Mouse (Mus musculus) kidney, embryonic 16.5 days (tissue): ENCODE measurements around the gene Sdc1. TPM values are rescaled to one million over a fixed set of nuclear protein-coding genes. Genes with fewer than 3 reads are reported as not detected.
A peak's percentile ranks its signal among the peaks of the same experiment; 100 is the strongest.

Experiments
- ATAC-seq: fragments of 200-750 bp; cut with Nextera tagmentation; 2 replicates; pipeline ENCODE4 v1.8.0; 2017; ENCODE audit warnings: moderate TSS enrichment; ENCODE audit not compliant: low FRiP score, low TSS enrichment
- H3K27ac ChIP-seq: fragments of 300-500 bp; sonication (generic); 2 replicates; pipeline ENCODE4 v1.5.1; 2014; ENCODE audit warnings: low read length
- H3K27me3 ChIP-seq: fragments of 300-500 bp; sonication (generic); 2 replicates; pipeline ENCODE4 v1.6.1; 2014; ENCODE audit warnings: low read length, control low read depth, mixed read lengths; ENCODE audit not compliant: insufficient read depth
- H3K36me3 ChIP-seq: fragments of 300-500 bp; sonication (generic); 2 replicates; pipeline ENCODE4 v1.6.1; 2014; ENCODE audit warnings: low read length, control low read depth, mixed read lengths; ENCODE audit not compliant: insufficient read depth
- H3K4me1 ChIP-seq: fragments of 300-500 bp; sonication (generic); 2 replicates; pipeline ENCODE4 v1.6.1; 2014; ENCODE audit warnings: low read length, control low read depth, mixed read lengths; ENCODE audit not compliant: insufficient read depth
- H3K4me2 ChIP-seq: fragments of 300-500 bp; sonication (generic); replicated peaks from 2 replicates; pipeline ENCODE4 v1.6.1; 2014; ENCODE audit warnings: low read depth, low read length
- H3K4me3 ChIP-seq: fragments of 300-500 bp; sonication (generic); 2 replicates; pipeline ENCODE4 v1.5.1; 2014; ENCODE audit warnings: mild to moderate bottlenecking, low read length
- H3K9ac ChIP-seq: fragments of 300-500 bp; sonication (generic); replicated peaks from 2 replicates; pipeline ENCODE4 v1.6.1; 2014; ENCODE audit warnings: low read length
- H3K9me3 ChIP-seq: fragments of 300-500 bp; sonication (generic); 2 replicates; pipeline ENCODE4 v1.6.1; 2016; ENCODE audit warnings: low read length, control low read depth
- WGBS: fragments of 180-500 bp; shearing (Covaris S2); extraction: QIAGEN DNeasy Blood & Tissue Kit; methylation state at CpG from one replicate; pipeline ENCODE4 v1.1.7; 2014; 5-methylcytosine and 5-hydroxymethylcytosine counted together
- polyA plus RNA-seq: library from polyadenylated mRNA; unstranded; fragments of >200 nt; fragmentation: Nextera tagmentation; extraction: Ambion mirVana; gene quantifications from 2 replicates; pipeline ENCODE4 v1.2.1, GENCODE M21; 2015

The Sdc1 gene
- polyA plus RNA-seq, 1 experiment from 2014 or later, result 66.9 TPM

DNA sequence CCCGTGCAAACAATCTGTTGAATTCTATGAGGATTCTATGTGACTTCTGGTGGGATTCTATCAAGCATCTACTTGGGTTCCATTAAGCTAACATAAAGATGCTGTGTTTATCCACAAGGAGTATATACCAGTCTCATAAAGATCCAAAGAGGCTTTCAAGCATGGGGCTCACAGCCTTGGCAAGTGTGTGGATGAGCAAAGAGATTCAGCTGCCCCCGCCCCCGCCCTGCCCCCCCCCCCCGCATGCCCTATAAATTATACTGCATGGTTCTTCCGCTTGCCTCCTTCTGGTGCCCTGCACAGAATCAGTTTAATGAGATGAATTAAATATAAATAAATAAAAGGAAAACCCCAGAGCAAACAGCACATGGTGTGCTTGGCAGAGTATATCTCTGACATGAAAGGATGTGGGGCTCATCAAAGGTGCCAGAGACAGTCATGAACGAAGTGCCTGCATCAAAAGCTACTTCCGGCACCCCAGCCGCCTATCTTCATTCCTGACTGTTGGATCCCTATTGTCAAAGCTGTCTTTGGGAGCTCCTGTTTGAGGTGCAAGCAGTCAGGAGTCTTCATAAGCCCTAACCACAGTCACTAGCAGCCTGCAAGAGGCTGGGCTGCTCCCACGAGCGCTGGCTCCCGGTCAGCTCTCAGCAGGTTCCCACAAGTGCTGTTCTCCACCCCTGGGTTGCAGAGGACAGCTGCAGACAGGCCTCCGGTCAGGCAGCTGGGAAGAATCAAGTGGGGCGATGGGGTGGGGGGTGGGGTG, 46.5 kb downstream of the Sdc1 start:
- Histone ChIP-seq H3K4me3 (no peak overlapping the region), H3K4me1 (peaks cover 12% of the 10 kb centered on the region), H3K27me3 (no peaks in the 10 kb centered on the region), H3K9ac (0 out of 2 replicates have a peak overlapping the region, but pooled peaks have one; percentile 11), H3K4me2 (peak overlapping the region; percentile 31), H3K9me3 (no peaks in the 10 kb centered on the region), H3K27ac (no peak overlapping the region), H3K36me3 (no peaks in the 10 kb centered on the region)
- ATAC-seq, result peak; percentile 93
- WGBS, result 21% methylated on average over 13 of the region's 13 CpGs

GRCm38 (mm10) chr12:8818233-8818672, 47.1 kb downstream of the Sdc1 start:
- WGBS, result 32% methylated on average over 3 of the region's 3 CpGs
- no peak overlapping the region for H3K27ac ChIP-seq

GRCm38 (mm10) chr12:8824995-8825703, 54.0 kb downstream of the Sdc1 start:
- ATAC-seq, result peak; percentile 31; the same call in 1 of the 2 replicates
- peaks cover 3% of the 10 kb centered on the region; the same call in 1 of the 2 replicates for H3K4me1 ChIP-seq
- H3K9ac ChIP-seq, result no peak overlapping the region
- H3K27ac ChIP-seq, result no peak overlapping the region
- WGBS, result 66% methylated on average over 7 of the region's 7 CpGs
- no peak overlapping the region for H3K4me2 ChIP-seq
- no peaks in the 10 kb centered on the region for H3K27me3 ChIP-seq
- no peaks in the 10 kb centered on the region for H3K36me3 ChIP-seq
- no peaks in the 10 kb centered on the region for H3K9me3 ChIP-seq
- no peak overlapping the region for H3K4me3 ChIP-seq

More at GRCm38 (mm10) chr12:8818233-8818672, 47.1 kb downstream of the Sdc1 start:
- H3K27me3 ChIP-seq, result no peaks in the 10 kb centered on the region
- no peak for ATAC-seq
- H3K36me3 ChIP-seq, result no peaks in the 10 kb centered on the region
- H3K4me3 ChIP-seq, result no peak overlapping the region
- H3K9ac ChIP-seq, result no peak overlapping the region
- H3K4me1 ChIP-seq, result peaks cover 12% of the 10 kb centered on the region
- H3K9me3 ChIP-seq, result no peaks in the 10 kb centered on the region
- peak overlapping the region; percentile 31; the same call in 1 of the 2 replicates for H3K4me2 ChIP-seq

GRCm38 (mm10) chr12:8827014-8827715, 56.0 kb downstream of the Sdc1 start:
- no peak overlapping the region for H3K4me3 ChIP-seq
- H3K36me3 ChIP-seq, result no peaks in the 10 kb centered on the region
- 84% methylated on average over 9 of the region's 9 CpGs for WGBS
- peaks cover 3% of the 10 kb centered on the region; the same call in 1 of the 2 replicates for H3K4me1 ChIP-seq
- no peak overlapping the region for H3K4me2 ChIP-seq
- H3K9ac ChIP-seq, result no peak overlapping the region
- no peaks in the 10 kb centered on the region for H3K9me3 ChIP-seq
- no peaks in the 10 kb centered on the region for H3K27me3 ChIP-seq
- ATAC-seq, result 0 out of 2 replicates have a peak, but pooled peaks have one; percentile 54
- H3K27ac ChIP-seq, result no peak overlapping the region

GRCm38 (mm10) chr12:8829032-8829660, 58.0 kb downstream of the Sdc1 start:
- Histone ChIP-seq H3K4me3 (no peak overlapping the region), H3K9me3 (no peaks in the 10 kb centered on the region), H3K4me1 (peaks cover 3% of the 10 kb centered on the region; the same call in 1 of the 2 replicates), H3K27ac (no peak overlapping the region), H3K36me3 (no peaks in the 10 kb centered on the region), H3K4me2 (no peak overlapping the region), H3K9ac (no peak overlapping the region), H3K27me3 (no peaks in the 10 kb centered on the region)
- ATAC-seq, result no peak
- 53% methylated on average over 13 of the region's 13 CpGs for whole genome bisulfite sequencing

DNA sequence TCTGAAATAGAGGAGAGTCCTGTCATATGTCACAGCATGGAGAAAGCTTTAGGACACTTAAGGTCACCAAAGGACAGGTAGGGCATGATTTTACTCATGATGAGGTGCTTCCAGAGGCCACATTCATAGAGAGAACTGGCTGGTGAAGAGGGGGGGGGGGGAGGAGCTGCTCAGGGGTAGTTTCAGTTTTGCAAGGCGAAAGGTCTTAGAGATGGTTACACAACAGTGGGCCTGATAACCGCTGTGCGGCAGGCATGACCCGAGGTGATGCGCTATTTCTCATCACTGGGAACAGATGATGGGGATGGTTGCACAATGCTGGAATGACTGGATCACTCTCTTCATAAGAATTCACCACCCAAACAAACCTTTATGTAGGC, 58.5 kb downstream of the Sdc1 start:
- Histone ChIP-seq H3K9me3 (no peaks in the 10 kb centered on the region), H3K27ac (no peak overlapping the region), H3K4me3 (no peak overlapping the region), H3K27me3 (no peaks in the 10 kb centered on the region), H3K4me1 (peaks cover 3% of the 10 kb centered on the region; the same call in 1 of the 2 replicates), H3K4me2 (no peak overlapping the region), H3K9ac (no peak overlapping the region), H3K36me3 (no peaks in the 10 kb centered on the region)
- no peak for ATAC-seq
- WGBS, result 87% methylated on average over 5 of the region's 5 CpGs

- Histone ChIP-seq H3K27me3 (no peaks in the 10 kb centered on the region), H3K4me1 (peaks cover 3% of the 10 kb centered on the region; the same call in 1 of the 2 replicates), H3K9me3 (no peaks in the 10 kb centered on the region), H3K27ac (no peak overlapping the region), H3K4me3 (no peak overlapping the region), H3K9ac (no peak overlapping the region), H3K36me3 (no peaks in the 10 kb centered on the region), H3K4me2 (no peak overlapping the region)
- WGBS, result 62% methylated on average over 6 of the region's 6 CpGs
- ATAC-seq, result no peak
Measured at GRCm38 (mm10) chr12:8830967-8831635, 60.0 kb downstream of the Sdc1 start.

GRCm38 (mm10) chr12:8831710-8832109, 60.6 kb downstream of the Sdc1 start:
- ATAC-seq, result no peak
- H3K36me3 ChIP-seq, result no peaks in the 10 kb centered on the region
- H3K9ac ChIP-seq, result no peak overlapping the region
- H3K4me2 ChIP-seq, result no peak overlapping the region
- no peaks in the 10 kb centered on the region for H3K27me3 ChIP-seq
- no peak overlapping the region for H3K4me3 ChIP-seq
- peaks cover 3% of the 10 kb centered on the region; the same call in 1 of the 2 replicates for H3K4me1 ChIP-seq
- H3K27ac ChIP-seq, result no peak overlapping the region
- H3K9me3 ChIP-seq, result no peaks in the 10 kb centered on the region
- WGBS, result 84% methylated on average over 6 of the region's 6 CpGs

DNA sequence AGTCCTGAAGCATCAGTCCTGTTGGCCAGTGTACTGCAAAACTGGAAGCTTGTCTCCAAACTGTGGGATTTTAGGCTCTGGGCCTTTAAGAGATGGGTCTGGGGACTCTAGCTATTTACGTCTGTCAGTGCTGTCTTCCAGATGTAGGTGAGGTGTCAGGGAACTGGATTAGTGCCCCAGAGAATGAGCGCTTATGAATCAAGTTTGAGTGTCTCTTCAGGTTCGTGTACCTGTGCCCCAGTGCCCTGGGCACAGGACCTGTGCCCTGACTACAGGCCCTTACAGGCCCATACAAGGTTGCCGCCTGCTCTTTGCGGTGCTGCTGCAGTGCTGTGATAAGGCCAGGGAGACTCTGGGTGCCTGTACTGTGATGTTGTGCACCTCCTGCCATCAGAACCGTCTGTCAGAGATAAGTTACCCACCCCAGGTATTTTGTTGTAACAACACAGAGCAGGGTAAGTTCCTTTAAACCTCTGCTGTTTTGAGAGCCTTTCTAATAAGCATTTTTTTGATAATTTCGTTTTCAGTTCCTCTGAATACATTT, 69.7 kb downstream of the Sdc1 start:
- H3K9me3 ChIP-seq, result no peaks in the 10 kb centered on the region
- no peak overlapping the region for H3K27ac ChIP-seq
- H3K27me3 ChIP-seq, result no peaks in the 10 kb centered on the region
- no peaks in the 10 kb centered on the region for H3K4me1 ChIP-seq
- H3K36me3 ChIP-seq, result no peaks in the 10 kb centered on the region
- no peak overlapping the region for H3K9ac ChIP-seq
- WGBS, result 76% methylated on average over 7 of the region's 7 CpGs
- no peak overlapping the region for H3K4me2 ChIP-seq
- no peak overlapping the region for H3K4me3 ChIP-seq
- no peak for ATAC-seq
